In the genomic region with DNA sequence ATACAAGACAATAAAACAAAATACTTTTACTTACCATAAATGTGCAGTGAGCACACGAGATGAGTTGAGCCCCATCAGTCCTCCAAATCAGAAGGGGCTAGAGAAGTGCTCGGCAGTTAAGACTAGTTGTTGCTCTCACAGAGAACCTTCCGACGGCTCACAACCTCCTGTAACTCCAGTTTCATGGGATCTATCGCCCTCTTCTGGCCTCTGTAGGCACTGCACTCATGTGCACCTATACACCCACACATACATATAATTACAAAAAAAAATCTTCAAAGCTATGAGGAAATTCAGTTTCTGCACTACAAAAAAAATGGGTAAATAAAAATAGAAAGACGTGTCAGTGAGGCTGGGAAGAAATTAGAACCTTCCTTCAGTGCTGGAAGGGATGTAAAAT, we compare ENCODE assay signal across 16 mouse cellular contexts. TPM values are rescaled to one million over a fixed set of nuclear protein-coding genes. Genes with fewer than 3 reads are reported as not detected.
DNase-seq lines count a peak whose midpoint lies in the region; ATAC-seq and TF ChIP-seq lines count a peak whose summit lies in the region.
"Had no signal": no experiment of that assay in that cellular context is flagged by ENCODE, and none has a peak within 500 bp of the region (broad histone marks: within the 10 kb centered on the region; RNA-seq: fewer than 3 reads in every experiment).

No protein-coding gene starts in this region.

- H3K4me1 ChIP-seq in kidney, adult 2 months (ENCODE audit: control insufficient read depth, insufficient read depth, low read length): no peaks in the 10 kb centered on the region
- no peaks in the 10 kb centered on the region for H3K4me1 ChIP-seq in testis, adult 2 months (ENCODE audit: control insufficient read depth, insufficient read depth, low read length)
- no peaks in the 10 kb centered on the region for H3K4me1 ChIP-seq in heart, embryonic 12.5 days (replicated peaks)

- 94% methylated on average over 6 of the region's 6 CpGs for WGBS in kidney, adult 2 months
- 81% methylated on average over 6 of the region's 6 CpGs for WGBS in heart, embryonic 12.5 days

- H3K4me3 ChIP-seq in kidney, adult 2 months (ENCODE audit: insufficient read depth, low read depth, low read length): no peak overlapping the region
- H3K4me3 ChIP-seq in testis, adult 2 months (ENCODE audit: control insufficient read depth, low read depth, low read length): no peak overlapping the region
- no peak overlapping the region for H3K4me3 ChIP-seq in heart, embryonic 12.5 days
- H3K4me3 ChIP-seq: embryonic facial prominence, embryonic 13.5 days; forebrain, embryonic 13.5 days; lung, embryonic 15.5 days had no signal

- no peak overlapping the region for H3K4me2 ChIP-seq in heart, embryonic 12.5 days
- H3K4me2 ChIP-seq: embryonic facial prominence, embryonic 13.5 days; forebrain, embryonic 13.5 days; lung, embryonic 15.5 days had no signal

- TF ChIP-seq CTCF in kidney, adult 2 months (conservative IDR thresholded peaks at IDR 0.05; ENCODE audit: insufficient read depth, insufficient read length, low read depth, low read length): 0 out of 2 replicates have a peak, but pooled peaks have one; percentile 28
- peak; percentile 47; the same call in 1 of the 2 replicates for TF ChIP-seq CTCF in testis, adult 2 months (IDR thresholded peaks at IDR 0.05; ENCODE audit: control insufficient read depth, insufficient read depth, insufficient replicate concordance, low read depth, low read length)

- H3K27me3 ChIP-seq in kidney, adult 2 months (replicated peaks; ENCODE audit: control insufficient read depth, insufficient read depth, low read length): no peaks in the 10 kb centered on the region
- H3K27me3 ChIP-seq in testis, adult 2 months (ENCODE audit: control insufficient read depth, insufficient read depth, low read length): no peaks in the 10 kb centered on the region
- H3K27me3 ChIP-seq in splenic B cell, adult 2 months (ENCODE audit: control insufficient read depth, insufficient read depth, low read length, poor library complexity, severe bottlenecking): no peaks in the 10 kb centered on the region; the same call in 1 of the 2 replicates
- H3K27me3 ChIP-seq in heart, embryonic 12.5 days (replicated peaks): no peaks in the 10 kb centered on the region; the same call in 1 of the 2 replicates
- H3K27me3 ChIP-seq: embryonic facial prominence, embryonic 13.5 days; lung, embryonic 15.5 days had no signal

- no peak for ATAC-seq in heart, embryonic 12.5 days (ENCODE audit: insufficient number of reproducible peaks, low FRiP score)
- ATAC-seq: forebrain, embryonic 13.5 days had no signal

- H3K36me3 ChIP-seq in kidney, adult 2 months (ENCODE audit: control insufficient read depth, insufficient read depth, low read length): no peaks in the 10 kb centered on the region
- no peaks in the 10 kb centered on the region for H3K36me3 ChIP-seq in testis, adult 2 months (ENCODE audit: control insufficient read depth, insufficient read depth, low read length)
- H3K36me3 ChIP-seq in splenic B cell, adult 2 months (ENCODE audit: control insufficient read depth, insufficient read depth, low read length, poor library complexity, severe bottlenecking): no peaks in the 10 kb centered on the region
- H3K36me3 ChIP-seq in heart, embryonic 12.5 days: no peaks in the 10 kb centered on the region
- H3K36me3 ChIP-seq: embryonic facial prominence, embryonic 13.5 days; lung, embryonic 15.5 days had no signal

- H3K9me3 ChIP-seq in heart, embryonic 12.5 days (replicated peaks): no peaks in the 10 kb centered on the region
- H3K9me3 ChIP-seq: embryonic facial prominence, embryonic 13.5 days; lung, embryonic 15.5 days had no signal

- no peak for DNase-seq in kidney, adult 2 months
- DNase-seq in kidney, adult 11 months: no peak
- no peak for DNase-seq in testis, postnatal 10 days (ENCODE audit: low spot score)
- peak; percentile 40 for DNase-seq in NIH3T3 (ENCODE audit: low read depth)
- DNase-seq in splenic B cell, adult 2 months (ENCODE audit: low read depth, low spot score): peak; percentile 42
- no peak for DNase-seq in thymus, postnatal 25 days
- DNase-seq: adrenal gland, adult 2 months; cerebellum, postnatal 25 days; heart, postnatal 4 days; kidney, adult 9 months; left cerebral cortex, postnatal 4 days had no signal

- no peak overlapping the region for H3K27ac ChIP-seq in kidney, adult 2 months (ENCODE audit: insufficient read depth, low read depth, low read length)
- H3K27ac ChIP-seq in testis, adult 2 months (ENCODE audit: control insufficient read depth, insufficient read depth, low read depth, low read length): no peak overlapping the region
- no peak overlapping the region for H3K27ac ChIP-seq in heart, embryonic 12.5 days (ENCODE audit: poor library complexity, severe bottlenecking)
- H3K27ac ChIP-seq: embryonic facial prominence, embryonic 13.5 days; forebrain, embryonic 13.5 days; lung, embryonic 15.5 days had no signal

- TF ChIP-seq POLR2A in kidney, adult 2 months (IDR thresholded peaks at IDR 0.05; ENCODE audit: low read depth, low read length): no peak
- no peak for TF ChIP-seq POLR2A in testis, adult 2 months (IDR thresholded peaks at IDR 0.05; ENCODE audit: control insufficient read depth, low read depth, low read length)

- H3K9ac ChIP-seq in heart, embryonic 12.5 days: no peak overlapping the region
- H3K9ac ChIP-seq: embryonic facial prominence, embryonic 13.5 days; forebrain, embryonic 13.5 days; lung, embryonic 15.5 days had no signal

RNA-seq across cellular contexts. Expression of gene 1600014C10Rik, which starts 21.3 kb away (rescaled TPM):
- polyA plus RNA-seq in kidney, adult 2 months (2012; rRNA removed): 31.0 and 39.7 TPM in 2 replicates
- polyA plus RNA-seq in testis, adult 2 months (2012; rRNA removed): 1.9 and 3.1 TPM in 2 replicates
- 13.5 and 14.1 TPM in 2 replicates for polyA plus RNA-seq in heart, embryonic 12.5 days (2016; fragmentation: Nextera tagmentation; extraction: Ambion mirVana)

RNA-seq across cellular contexts. Expression of gene Plekhf1, which starts 23.5 kb away (rescaled TPM):
- 6.3 and 6.4 TPM in 2 replicates for polyA plus RNA-seq in kidney, adult 2 months (2012; rRNA removed)
- 2.7 and 2.8 TPM in 2 replicates for polyA plus RNA-seq in testis, adult 2 months (2012; rRNA removed)
- polyA plus RNA-seq in heart, embryonic 12.5 days (2016; fragmentation: Nextera tagmentation; extraction: Ambion mirVana): 1.7 TPM in 2 replicates

Comparison
In these comparisons a context has a peak if more than half of its experiments do, and no peak if none do; other contexts are left out.
1. DNase-seq: peak in NIH3T3 (single experiment) and splenic B cell, adult 2 months (single experiment); none in kidney, adult 2 months (single experiment), kidney, adult 11 months (single experiment), testis, postnatal 10 days (single experiment) and thymus, postnatal 25 days (single experiment).